Mouse (Mus musculus) heart, embryonic 10.5 days (tissue): ENCODE results near the gene Bud23. TPM values are rescaled to one million over a fixed set of nuclear protein-coding genes. Genes with fewer than 3 reads are reported as not detected.
"Not testable (repeated sequence)": the region's sequence is repeated elsewhere in the genome, so short reads cannot be mapped to it uniquely, and the experiment has no call there.

Experiments used
- DNase-seq: peaks from one replicate; pipeline ENCODE4 v3.0.0-alpha.2; 2017; ENCODE audit warnings: low spot score
- H3K27ac ChIP-seq: fragments of 300-500 bp; sonication (generic); 2 replicates; pipeline ENCODE4 v1.5.1; 2016; ENCODE audit warnings: mild to moderate bottlenecking
- H3K27me3 ChIP-seq: fragments of 300-500 bp; sonication (generic); 2 replicates; pipeline ENCODE4 v1.6.1; 2016; ENCODE audit warnings: mild to moderate bottlenecking; ENCODE audit not compliant: poor library complexity, insufficient read depth, severe bottlenecking
- H3K36me3 ChIP-seq: fragments of 300-500 bp; sonication (generic); 2 replicates; pipeline ENCODE4 v1.6.1; 2016; ENCODE audit warnings: mild to moderate bottlenecking, moderate library complexity
- H3K4me1 ChIP-seq: fragments of 300-500 bp; sonication (generic); 2 replicates; pipeline ENCODE4 v1.6.1; 2016; ENCODE audit warnings: mild to moderate bottlenecking
- H3K4me3 ChIP-seq: fragments of 300-500 bp; sonication (generic); 2 replicates; pipeline ENCODE4 v1.5.1; 2016; ENCODE audit warnings: mild to moderate bottlenecking, moderate library complexity
- H3K9me3 ChIP-seq: fragments of 300-500 bp; sonication (generic); 2 replicates; pipeline ENCODE4 v1.6.1; 2016; ENCODE audit warnings: mild to moderate bottlenecking, moderate library complexity
- WGBS: fragments of 180-500 bp; shearing (Covaris S2); methylation state at CpG from one replicate; pipeline ENCODE4 v1.1.7; 2016; 5-methylcytosine and 5-hydroxymethylcytosine counted together
- polyA plus RNA-seq: library from polyadenylated mRNA; unstranded; fragments of >200 nt; fragmentation: Nextera tagmentation; extraction: Ambion mirVana; gene quantifications from 2 replicates; pipeline ENCODE4 v1.2.1, GENCODE M21; 2016

Gene Bud23
- polyA plus RNA-seq, 1 experiment from 2014 or later, result 134 TPM

- peaks cover 22% of the 10 kb centered on the region; the same call in 1 of the 2 replicates for H3K4me1 ChIP-seq
- H3K4me3 ChIP-seq, result peak within 1 kb of the TSS; percentile 86
- peaks cover 62% of the 10 kb centered on the region for H3K36me3 ChIP-seq
- no peaks in the 10 kb centered on the region for H3K27me3 ChIP-seq
- WGBS, result under 1% methylated on average over 52 of the region's 52 CpGs
- peak; percentile 98 for DNase-seq
- no peaks in the 10 kb centered on the region for H3K9me3 ChIP-seq
- peak within 1 kb of the TSS; percentile 88 for H3K27ac ChIP-seq
Measured at GRCm38 (mm10) chr5:135063629-135064381, 954 bp downstream of the Bud23 start, which contains the start of gene Dnajc30. Gene Dnajc30 (plus strand): TSS chr5:135064202.

DNA sequence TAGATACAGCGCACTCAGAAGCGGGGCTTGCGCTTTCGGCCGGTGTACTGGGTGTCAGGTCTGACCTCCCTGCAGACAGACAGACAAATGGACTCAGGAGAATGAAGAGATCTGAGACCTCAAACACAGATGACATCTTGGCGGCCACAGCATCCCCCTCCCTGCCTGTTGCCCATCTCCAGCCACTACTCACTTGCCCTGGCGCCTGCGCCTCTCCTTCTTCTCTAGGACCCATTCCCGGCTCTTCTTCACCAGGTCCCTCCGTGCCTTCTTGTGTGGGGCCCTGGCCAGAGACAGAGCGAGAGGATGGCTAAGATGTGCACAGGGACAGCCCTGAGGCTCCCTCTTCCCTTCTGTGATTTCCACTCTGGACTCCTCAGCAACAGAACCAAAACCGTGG, 11.4 kb downstream of the Bud23 start:
- H3K36me3 ChIP-seq, result peaks cover 87% of the 10 kb centered on the region
- 74% methylated on average over 12 of the region's 12 CpGs for WGBS
- no peaks in the 10 kb centered on the region for H3K27me3 ChIP-seq
- no peaks in the 10 kb centered on the region for H3K9me3 ChIP-seq
- DNase-seq, result peak; percentile 74
- H3K4me1 ChIP-seq, result no peaks in the 10 kb centered on the region
- no peak overlapping the region for H3K4me3 ChIP-seq
- no peak overlapping the region for H3K27ac ChIP-seq

DNA sequence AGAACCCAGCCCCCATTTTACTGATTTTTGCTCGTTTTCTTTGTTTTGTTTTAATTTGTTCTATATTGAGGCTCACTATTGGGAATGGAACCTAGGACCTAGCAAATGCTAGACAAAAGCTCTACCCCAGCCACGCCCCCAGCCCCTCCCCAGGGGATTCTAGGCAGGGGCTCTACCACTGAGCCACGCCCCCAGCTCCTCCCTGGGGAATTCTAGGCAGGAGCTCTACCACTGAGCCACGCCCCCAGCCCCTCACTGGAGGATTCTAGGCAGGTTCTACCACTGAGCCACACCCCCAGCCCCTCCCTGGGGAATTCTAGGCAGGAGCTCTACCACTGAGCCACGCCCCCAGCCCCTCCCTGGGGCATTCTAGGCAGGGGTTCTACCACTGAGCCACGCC, 15.5 kb downstream of the Bud23 start:
- H3K4me1 ChIP-seq, H3K27me3 ChIP-seq, H3K4me3 ChIP-seq, H3K27ac ChIP-seq, DNase-seq, H3K9me3 ChIP-seq: not testable (repeated sequence)
- peaks cover 75% of the 10 kb centered on the region for H3K36me3 ChIP-seq
- WGBS, result 88% methylated on average over 6 of the region's 6 CpGs

GRCm38 (mm10) chr5:135048539-135048938, 16.2 kb downstream of the Bud23 start:
- Histone ChIP-seq H3K9me3 (no peaks in the 10 kb centered on the region), H3K4me3 (no peak overlapping the region), H3K27me3 (no peaks in the 10 kb centered on the region), H3K4me1 (no peaks in the 10 kb centered on the region), H3K36me3 (peaks cover 71% of the 10 kb centered on the region), H3K27ac (no peak overlapping the region)
- WGBS, result 87% methylated on average over 5 of the region's 5 CpGs
- peak; percentile 69 for DNase-seq

- WGBS, result 85% methylated on average over 3 of the region's 3 CpGs
- Histone ChIP-seq H3K27ac (no peak overlapping the region), H3K4me3 (no peak overlapping the region), H3K9me3 (no peaks in the 10 kb centered on the region), H3K27me3 (no peaks in the 10 kb centered on the region), H3K4me1 (peaks cover 24% of the 10 kb centered on the region), H3K36me3 (peaks cover 57% of the 10 kb centered on the region)
- DNase-seq, result no peak
Measured at GRCm38 (mm10) chr5:135044575-135044974, 20.2 kb downstream of the Bud23 start.

GRCm38 (mm10) chr5:135042105-135042788, 22.5 kb downstream of the Bud23 start:
- Histone ChIP-seq H3K27me3 (no peaks in the 10 kb centered on the region), H3K36me3 (peaks cover 58% of the 10 kb centered on the region), H3K27ac (no peak overlapping the region), H3K9me3 (no peaks in the 10 kb centered on the region), H3K4me3 (peak overlapping the region; percentile 30), H3K4me1 (peaks cover 33% of the 10 kb centered on the region)
- DNase-seq, result no peak
- 28% methylated on average over 20 of the region's 21 CpGs for WGBS

DNA sequence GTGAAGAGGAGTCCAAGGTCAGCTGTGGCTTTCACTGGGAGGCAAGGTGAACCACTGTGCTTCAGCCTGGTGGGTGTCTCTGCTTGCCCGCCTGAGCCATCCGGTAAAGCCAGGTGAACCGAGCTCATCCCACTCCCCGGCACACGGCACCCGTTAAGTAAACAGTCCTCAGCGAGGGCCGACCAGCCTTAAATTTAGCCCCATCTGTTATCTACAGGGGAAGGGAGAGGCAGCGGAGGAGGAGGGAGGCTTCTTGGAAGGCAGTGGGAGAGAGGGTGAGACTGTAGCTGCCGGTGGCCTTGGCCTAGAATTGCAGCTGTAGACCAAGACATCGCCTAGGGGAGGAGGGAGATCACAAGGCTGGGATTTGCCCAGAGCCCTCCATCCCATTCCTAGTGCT, 24.0 kb downstream of the Bud23 start:
- Histone ChIP-seq H3K9me3 (no peaks in the 10 kb centered on the region), H3K27ac (peak overlapping the region; percentile 73)

DNA sequence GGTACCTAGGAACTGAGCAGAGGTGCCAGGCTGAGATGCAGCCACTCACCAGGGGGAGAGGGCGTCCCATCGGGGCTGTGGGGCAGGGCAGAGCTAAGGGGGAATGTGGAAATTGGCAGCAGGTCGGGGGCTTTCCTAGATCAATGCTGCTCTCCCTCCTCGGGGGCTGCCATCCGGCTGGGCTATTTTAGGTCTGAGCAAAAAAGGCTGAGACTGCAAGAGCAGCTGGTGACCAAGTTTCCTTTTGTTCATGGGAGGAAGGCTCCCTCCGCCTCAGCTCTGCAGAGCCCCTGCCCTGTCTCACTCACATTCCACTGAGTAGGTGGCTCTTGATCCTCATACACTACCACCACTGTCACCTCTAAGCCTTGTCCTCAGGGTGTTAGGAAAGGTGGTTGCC, 24.7 kb downstream of the Bud23 start:
- H3K4me1 ChIP-seq, result peaks cover 38% of the 10 kb centered on the region
- H3K27me3 ChIP-seq, result no peaks in the 10 kb centered on the region
- WGBS, result 31% methylated on average over 6 of the region's 6 CpGs
- H3K9me3 ChIP-seq, result no peaks in the 10 kb centered on the region
- peaks cover 54% of the 10 kb centered on the region for H3K36me3 ChIP-seq
- H3K4me3 ChIP-seq, result no peak overlapping the region; the same call in 1 of the 2 replicates
- DNase-seq, result no peak
- peak overlapping the region; percentile 73 for H3K27ac ChIP-seq

More for the DNA sequence above, 24.0 kb downstream of the Bud23 start:
- Histone ChIP-seq H3K27me3 (no peaks in the 10 kb centered on the region), H3K36me3 (peaks cover 61% of the 10 kb centered on the region), H3K4me1 (peaks cover 33% of the 10 kb centered on the region), H3K4me3 (peak overlapping the region; percentile 19)
- WGBS, result 33% methylated on average over 11 of the region's 11 CpGs
- DNase-seq, result no peak

DNA sequence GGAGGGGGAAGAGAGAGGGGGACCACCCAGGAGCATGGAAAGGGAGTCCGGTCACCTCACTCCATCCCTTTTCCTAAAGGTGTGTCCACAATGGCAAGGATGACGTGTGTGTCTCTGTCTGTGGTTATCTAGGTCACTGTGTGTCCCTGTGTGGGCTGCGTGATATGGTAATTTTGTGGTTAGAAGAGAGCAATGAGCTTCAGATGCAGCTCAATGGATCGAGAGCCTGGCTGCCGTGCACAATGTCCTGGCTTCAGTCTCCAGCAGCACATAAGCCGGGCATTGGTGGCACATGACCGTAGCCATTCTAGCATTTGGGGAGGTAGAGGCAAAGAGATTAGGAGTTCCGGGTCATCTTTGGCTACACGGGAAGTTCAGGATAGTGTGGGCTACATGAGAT, 25.2 kb downstream of the Bud23 start:
- no peaks in the 10 kb centered on the region for H3K27me3 ChIP-seq
- H3K4me3 ChIP-seq, result no peak overlapping the region
- peaks cover 49% of the 10 kb centered on the region for H3K36me3 ChIP-seq
- peaks cover 38% of the 10 kb centered on the region for H3K4me1 ChIP-seq
- DNase-seq, result no peak
- 84% methylated on average over 9 of the region's 9 CpGs for WGBS
- H3K9me3 ChIP-seq, result no peaks in the 10 kb centered on the region
- H3K27ac ChIP-seq, result peak overlapping the region; percentile 57; the same call in 1 of the 2 replicates

- Histone ChIP-seq H3K4me1 (peaks cover 38% of the 10 kb centered on the region), H3K9me3 (no peaks in the 10 kb centered on the region), H3K27ac (no peak overlapping the region), H3K36me3 (peaks cover 52% of the 10 kb centered on the region), H3K27me3 (no peaks in the 10 kb centered on the region), H3K4me3 (no peak overlapping the region)
- 81% methylated on average over 3 of the region's 3 CpGs for WGBS
- no peak for DNase-seq
Measured at GRCm38 (mm10) chr5:135037946-135038345, 26.8 kb downstream of the Bud23 start.

DNA sequence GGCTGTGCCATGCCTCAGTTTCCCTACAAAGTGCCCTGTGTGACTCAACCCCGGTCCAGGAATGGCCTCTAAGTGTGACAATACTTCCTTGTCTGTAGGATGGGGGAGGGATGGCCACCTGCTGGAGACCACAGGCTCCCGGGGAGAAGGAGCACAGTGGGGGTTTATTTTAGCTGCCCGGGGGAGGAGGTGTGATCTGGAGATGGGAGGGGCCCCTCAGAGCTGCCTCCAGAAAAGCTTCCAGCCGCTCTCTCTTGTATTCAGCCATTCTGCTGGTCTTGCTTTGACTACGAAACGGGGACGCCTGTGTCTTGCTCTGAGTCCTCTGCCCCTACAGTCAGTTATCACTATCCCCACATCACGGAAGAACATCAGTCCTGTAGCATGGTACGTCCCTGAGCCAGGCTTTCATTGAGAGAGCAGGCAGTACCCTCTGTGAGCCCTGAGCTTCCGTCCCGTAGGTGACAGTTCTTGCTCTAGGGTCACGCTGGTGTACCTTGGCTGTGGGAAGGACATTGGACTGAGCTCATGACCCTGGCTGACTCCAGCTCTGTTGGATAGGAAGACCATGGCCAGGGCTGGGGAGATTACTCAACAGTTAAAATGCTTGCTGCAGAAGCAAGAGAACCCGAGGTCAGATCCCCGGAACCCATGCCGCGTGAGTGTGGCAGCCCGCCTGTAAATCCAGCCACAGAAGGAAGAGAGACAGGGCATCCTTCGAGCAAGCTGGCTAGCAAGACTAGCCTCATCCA, 29.0 kb downstream of the Bud23 start:
- Histone ChIP-seq H3K36me3 (peaks cover 40% of the 10 kb centered on the region), H3K4me1 (peaks cover 25% of the 10 kb centered on the region), H3K27ac (no peak overlapping the region), H3K27me3 (no peaks in the 10 kb centered on the region), H3K9me3 (no peaks in the 10 kb centered on the region), H3K4me3 (no peak overlapping the region)
- DNase-seq, result no peak
- 52% methylated on average over 18 of the region's 18 CpGs for WGBS

- WGBS, result 91% methylated on average over 2 of the region's 2 CpGs
- Histone ChIP-seq H3K27ac (no peak overlapping the region), H3K36me3 (peaks cover 40% of the 10 kb centered on the region), H3K9me3 (no peaks in the 10 kb centered on the region), H3K4me3 (no peak overlapping the region), H3K27me3 (no peaks in the 10 kb centered on the region), H3K4me1 (peaks cover 14% of the 10 kb centered on the region)
- no peak for DNase-seq
Measured at GRCm38 (mm10) chr5:135034593-135034992, 30.2 kb downstream of the Bud23 start.

GRCm38 (mm10) chr5:135032581-135032980, 32.2 kb downstream of the Bud23 start:
- 88% methylated on average over 5 of the region's 5 CpGs for WGBS

More at GRCm38 (mm10) chr5:135032581-135032980, 32.2 kb downstream of the Bud23 start:
- Histone ChIP-seq H3K36me3 (peaks cover 22% of the 10 kb centered on the region), H3K4me3 (no peak overlapping the region), H3K4me1 (peaks cover 21% of the 10 kb centered on the region), H3K9me3 (no peaks in the 10 kb centered on the region), H3K27me3 (no peaks in the 10 kb centered on the region), H3K27ac (no peak overlapping the region)
- DNase-seq, result no peak
